Mouse (Mus musculus) colon, adult 2 months (tissue): Measurements from ENCODE around the gene Aldh9a1. TPM values are rescaled to one million over a fixed set of nuclear protein-coding genes. Genes with fewer than 3 reads are reported as not detected.

Source experiments
- polyA plus RNA-seq: library from polyadenylated mRNA; depleted of rRNA; stranded (reverse); fragments of >200 nt; gene quantifications from 2 replicates; pipeline ENCODE4 v1.2.3, GENCODE M21; 2012; rRNA removed

The Aldh9a1 gene
- polyA plus RNA-seq: 20.9 and 23.6 TPM in 2 replicates

GRCm38 (mm10) chr1:167349815-167350596 is at the start of gene Aldh9a1:
Gene Aldh9a1, plus strand, starts transcription at chr1:167349991.

GRCm38 (mm10) chr1:167308261-167309054 is 41.3 kb upstream of the Aldh9a1 start, which contains the start of gene Tmco1:
Gene Tmco1, plus strand, starts transcription at chr1:167308378.

GRCm38 (mm10) chr1:167393683-167394492 is 44.1 kb downstream of the Aldh9a1 start, which contains the start of gene Mgst3:
Gene Mgst3, minus strand, starts transcription at chr1:167393841.

Other genes with a start within 250 kb of the Aldh9a1 start
- 18.4 and 23.3 TPM in 2 replicates for gene Uck2, start 64.7 kb upstream of the Aldh9a1 start, polyA plus RNA-seq
- gene Tmco1, start 41.6 kb upstream of the Aldh9a1 start, polyA plus RNA-seq: 29.5 and 29.6 TPM in 2 replicates
- gene Mgst3, start 43.9 kb downstream of the Aldh9a1 start, polyA plus RNA-seq: 1,515 and 1,585 TPM in 2 replicates
- gene Lrrc52, start 116.8 kb downstream of the Aldh9a1 start, polyA plus RNA-seq: not detected in 2 replicates
- gene Rxrg, start 248.4 kb downstream of the Aldh9a1 start, polyA plus RNA-seq: 0.61 and 0.73 TPM in 2 replicates